Mouse (Mus musculus) monocyte, adult 5-6 weeks (primary cell): ENCODE results near the gene Tmem117. TPM values are rescaled to one million over a fixed set of nuclear protein-coding genes. Genes with fewer than 3 reads are reported as not detected.

Experiments used
- ATAC-seq: fragments of 153-309, 156-312 bp; replicated peaks from 2 replicates; pipeline ENCODE4 v1.8.0; 2017; ENCODE audit warnings: mild to moderate bottlenecking; ENCODE audit not compliant: low TSS enrichment, insufficient number of reproducible peaks, severe bottlenecking, poor library complexity, low FRiP score
- total RNA-seq: library from RNA; stranded (forward); fragments of 200-1000, 200-491, 200-594 nt; gene quantifications from 3 replicates; pipeline ENCODE4 v1.2.3, GENCODE M21; 2017

The Tmem117 gene
- total RNA-seq, 1 experiment from 2014 or later: not detected

DNA sequence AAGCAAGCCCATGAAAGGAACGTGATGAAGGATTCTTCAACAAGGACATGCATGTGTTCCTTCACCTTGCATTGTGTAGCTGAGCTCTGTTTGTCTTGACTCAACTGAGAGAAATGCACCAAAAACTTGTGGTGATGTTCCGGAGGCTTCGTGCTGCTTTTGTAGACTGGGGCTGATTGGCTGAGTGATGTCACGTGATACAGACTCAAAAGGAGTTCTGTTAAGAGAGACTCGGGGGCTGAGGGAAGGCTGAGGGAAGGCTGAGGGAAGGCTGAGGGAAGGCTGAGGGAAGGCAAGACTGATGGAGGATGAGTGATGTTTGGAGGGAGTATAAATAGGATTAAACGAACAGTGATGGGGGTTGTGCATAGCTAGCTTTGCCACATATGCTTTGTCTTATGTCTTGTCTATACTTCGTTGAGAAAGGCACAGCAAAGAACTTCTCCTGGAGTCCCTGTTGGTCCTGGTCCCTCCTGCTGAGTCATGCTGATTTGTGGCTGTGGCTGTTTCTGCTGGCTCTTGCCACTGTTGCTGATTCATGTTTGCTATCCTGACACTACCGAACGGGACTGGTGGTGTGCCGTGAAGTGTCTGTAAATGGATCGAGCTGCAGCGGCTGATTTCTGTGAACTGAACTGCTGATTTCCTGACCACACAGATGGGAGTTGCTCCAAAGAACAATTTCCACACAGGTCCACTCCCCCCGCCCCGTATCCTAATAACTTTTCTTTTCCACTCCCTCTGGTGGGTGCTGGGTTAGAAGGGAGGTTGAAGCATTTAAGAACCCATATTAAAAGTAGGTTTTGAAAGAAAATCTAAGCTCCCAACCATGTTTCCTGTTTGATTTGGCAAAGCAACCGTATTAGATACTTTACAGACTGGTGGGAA, 185.4 kb downstream of the Tmem117 start:
- ATAC-seq: no peak

DNA sequence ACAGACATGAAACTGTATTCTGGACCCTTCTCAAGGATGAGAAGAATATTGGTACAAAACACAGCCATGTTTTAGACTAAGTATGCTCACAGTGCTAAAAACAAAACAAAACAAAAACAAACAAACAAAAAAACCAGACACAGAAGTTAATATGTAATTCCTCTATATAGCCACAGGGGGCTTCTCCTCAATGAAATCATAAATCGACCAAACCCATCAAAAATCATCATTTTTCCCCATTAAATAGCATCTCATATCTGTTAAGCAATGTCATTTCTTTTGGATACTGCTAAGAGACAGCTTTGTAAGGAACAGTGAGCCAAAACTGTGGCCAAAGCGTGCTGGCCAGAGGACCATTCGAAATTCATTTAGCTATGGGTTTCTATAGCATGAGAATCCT, 206.6 kb downstream of the Tmem117 start:
- no peak for ATAC-seq

DNA sequence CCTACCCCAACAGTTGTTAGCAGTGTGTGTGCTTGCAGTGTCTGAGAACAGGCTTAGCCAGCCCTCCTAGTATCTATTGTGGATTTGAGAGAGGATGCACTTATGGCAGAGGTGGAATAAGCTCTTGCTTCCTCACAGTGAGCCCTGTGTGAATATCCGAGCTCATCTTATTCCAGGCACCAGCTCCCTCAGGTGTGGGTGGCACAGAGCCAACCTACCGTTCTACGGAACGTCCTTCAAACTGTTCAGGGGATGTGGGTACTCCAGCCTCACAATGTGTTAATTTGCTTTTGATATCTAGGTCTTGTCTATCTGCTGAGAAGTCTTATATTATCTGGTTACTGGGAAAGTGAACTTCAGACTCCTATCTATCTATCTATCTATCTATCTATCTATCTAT, 209.6 kb downstream of the Tmem117 start:
- no peak for ATAC-seq

DNA sequence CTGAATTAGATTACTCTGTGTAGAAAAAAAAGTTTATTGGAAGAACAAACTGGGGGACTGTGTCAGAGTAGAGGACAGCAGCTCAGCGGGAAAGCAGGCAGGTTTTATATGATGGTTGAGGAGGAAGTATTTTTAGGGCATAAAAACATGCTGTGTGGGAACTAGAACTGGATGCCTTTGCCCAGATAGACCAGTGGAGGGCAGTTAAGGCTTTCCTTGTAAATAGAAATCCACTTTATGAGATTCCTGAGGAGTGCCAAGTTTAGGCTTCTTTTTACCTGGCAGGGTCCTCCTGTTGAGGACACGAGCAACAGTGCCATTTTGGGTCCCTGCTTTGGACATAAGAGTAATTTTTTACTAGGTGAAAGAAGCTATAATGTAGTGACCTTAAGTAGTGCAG, 218.5 kb downstream of the Tmem117 start:
- ATAC-seq: no peak

GRCm38 (mm10) chr15:94859641-94860040, 230.6 kb downstream of the Tmem117 start:
- no peak for ATAC-seq

- no peak for ATAC-seq
These were observed 232.1 kb downstream of the Tmem117 start for GRCm38 (mm10) chr15:94861173-94861572.

GRCm38 (mm10) chr15:94864134-94864533, 235.1 kb downstream of the Tmem117 start:
- ATAC-seq: no peak

DNA sequence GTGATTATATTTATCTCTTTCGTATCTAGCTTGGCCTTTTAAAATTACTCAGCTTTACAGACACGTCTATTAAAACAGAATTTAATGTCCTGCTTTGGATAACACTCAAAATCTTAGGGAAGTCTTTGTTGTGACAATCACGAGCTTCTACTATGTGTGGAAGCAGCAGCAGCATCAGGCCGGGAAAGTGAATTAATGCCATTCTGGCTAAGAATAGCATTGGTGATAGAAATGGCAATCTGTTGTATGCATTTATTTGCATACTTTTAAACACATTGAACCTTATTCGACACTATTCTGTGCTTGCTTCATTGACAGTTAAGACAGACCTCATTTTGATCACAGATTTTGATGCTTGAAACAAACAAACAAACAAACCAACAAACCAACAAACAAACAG, 239.3 kb downstream of the Tmem117 start:
- no peak for ATAC-seq

DNA sequence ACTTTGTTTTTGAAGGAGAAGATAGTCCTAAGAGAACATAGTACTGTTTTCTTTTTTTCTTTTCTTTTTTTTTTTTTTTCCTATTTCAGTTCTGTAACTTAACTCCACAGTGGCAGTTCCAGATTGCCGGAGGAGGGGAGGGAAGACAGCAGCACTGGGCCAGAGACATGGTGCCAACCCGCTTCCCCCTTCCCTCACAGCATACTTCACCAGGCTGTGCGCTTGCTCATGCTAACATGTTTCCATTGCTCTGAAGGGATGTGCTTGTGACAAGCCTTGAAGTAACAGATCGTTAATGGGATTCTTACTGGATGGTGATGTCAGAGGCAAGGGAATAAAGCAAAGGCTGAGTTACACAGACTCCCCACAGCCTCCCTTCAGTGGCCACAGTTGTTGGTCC, 256.0 kb downstream of the Tmem117 start:
- no peak for ATAC-seq

DNA sequence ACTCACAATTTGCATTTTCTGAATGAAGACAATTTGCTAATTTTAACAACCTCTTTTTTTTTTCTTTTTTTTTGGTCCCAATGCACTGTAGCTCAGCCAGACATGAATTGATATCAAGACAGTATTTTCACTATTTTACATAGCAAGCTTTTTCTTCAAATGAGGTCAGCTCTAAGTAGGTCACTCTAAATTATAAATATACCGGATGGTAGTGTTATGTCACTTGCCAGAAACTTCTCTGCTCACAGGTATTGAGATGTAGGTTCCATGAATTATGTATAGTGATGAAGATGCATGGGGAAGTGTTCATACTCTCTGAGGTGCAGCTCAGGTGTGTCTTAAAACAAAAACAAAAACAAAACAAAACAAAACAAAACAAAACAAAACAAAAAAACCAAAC, 264.2 kb downstream of the Tmem117 start:
- ATAC-seq: no peak

GRCm38 (mm10) chr15:94894086-94894485, 265.1 kb downstream of the Tmem117 start:
- no peak for ATAC-seq

GRCm38 (mm10) chr15:94895681-94896080, 266.6 kb downstream of the Tmem117 start:
- no peak for ATAC-seq

- ATAC-seq: no peak
These were observed 274.2 kb downstream of the Tmem117 start for GRCm38 (mm10) chr15:94903188-94903587.

- no peak for ATAC-seq
These were observed 275.8 kb downstream of the Tmem117 start for GRCm38 (mm10) chr15:94904672-94905407.

DNA sequence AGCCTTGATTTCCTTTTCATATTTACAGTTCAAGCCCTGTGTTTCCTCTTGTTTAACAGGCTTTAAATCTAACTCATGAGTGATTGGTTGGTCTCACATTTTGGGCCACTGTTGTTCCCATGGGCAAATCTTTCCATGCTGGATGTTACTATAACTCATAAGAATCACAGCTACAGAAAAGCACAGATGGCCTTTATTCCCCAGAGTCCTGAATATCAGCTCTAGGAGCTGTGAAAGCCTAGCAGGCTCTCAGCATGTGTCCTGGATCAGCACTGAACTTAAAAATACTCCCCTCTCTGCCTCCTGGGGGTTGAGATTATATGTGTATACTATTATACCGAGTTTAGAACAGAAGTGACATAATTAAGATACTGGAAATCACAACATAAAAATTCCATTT, 292.6 kb downstream of the Tmem117 start:
- no peak for ATAC-seq

- ATAC-seq: no peak
These were observed 299.0 kb downstream of the Tmem117 start for GRCm38 (mm10) chr15:94927986-94928385.

- ATAC-seq: no peak
These were observed 301.7 kb downstream of the Tmem117 start for GRCm38 (mm10) chr15:94930743-94931142.

- no peak for ATAC-seq
These were observed 304.0 kb downstream of the Tmem117 start for GRCm38 (mm10) chr15:94933044-94933443.

DNA sequence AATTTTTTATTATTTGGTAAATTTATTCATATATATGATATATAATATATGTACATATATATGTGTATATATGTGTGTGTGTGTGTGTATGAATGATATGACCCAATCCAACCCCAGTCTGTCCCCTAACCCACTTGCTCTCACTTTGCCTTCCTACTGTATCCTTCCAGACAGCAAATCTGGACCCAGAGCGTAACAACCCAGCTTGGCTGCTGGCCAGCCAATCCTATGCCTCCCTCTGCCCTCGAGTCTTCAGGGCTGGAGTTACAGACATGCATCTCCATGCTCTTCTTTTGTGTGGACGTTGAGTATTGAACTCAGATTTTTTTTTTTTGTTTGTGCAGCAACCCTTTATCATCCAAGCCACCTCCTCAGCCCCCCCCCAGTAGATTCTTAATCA, 304.4 kb downstream of the Tmem117 start:
- ATAC-seq: no peak

DNA sequence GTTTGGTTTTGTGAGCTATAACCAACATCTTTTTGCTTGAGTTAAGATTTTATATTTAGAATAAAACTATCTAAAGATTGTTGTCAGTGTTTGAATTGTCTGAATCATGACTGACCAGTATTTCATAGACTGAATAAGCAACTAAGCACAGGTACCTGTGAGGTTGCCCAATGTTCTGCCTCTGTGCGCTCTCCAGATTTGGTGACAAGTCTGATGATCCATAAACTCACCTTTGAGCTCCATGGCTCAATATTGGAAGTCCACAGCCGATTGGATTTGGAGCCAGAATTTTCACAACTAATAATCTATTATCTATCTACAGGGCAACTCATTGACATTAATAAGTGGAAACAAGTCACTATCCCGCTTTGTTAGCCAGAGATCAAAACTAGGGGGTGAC, 312.9 kb downstream of the Tmem117 start:
- ATAC-seq: no peak
